Mouse (Mus musculus) embryonic facial prominence, embryonic 14.5 days (tissue): Measurements from ENCODE around the gene Zfp277. TPM values are rescaled to one million over a fixed set of nuclear protein-coding genes. Genes with fewer than 3 reads are reported as not detected.
A peak's percentile ranks its signal among the peaks of the same experiment; 100 is the strongest.

Source experiments
- ATAC-seq: fragments of 200-750 bp; cut with Nextera tagmentation; 2 replicates; pipeline ENCODE4 v1.8.0; 2017; ENCODE audit warnings: low read depth, moderate number of reproducible peaks, moderate TSS enrichment
- DNase-seq: peaks from one replicate; pipeline ENCODE4 v3.0.0-alpha.2; 2015; ENCODE audit warnings: low spot score
- H3K27ac ChIP-seq: fragments of 300-500 bp; sonication (generic); replicated peaks from 2 replicates; pipeline ENCODE4 v1.5.1; 2014; ENCODE audit warnings: low read depth, mild to moderate bottlenecking, low read length, moderate library complexity
- H3K27me3 ChIP-seq: fragments of 300-500 bp; sonication (generic); replicated peaks from 2 replicates; pipeline ENCODE4 v1.6.1; 2014; ENCODE audit warnings: low read length; ENCODE audit not compliant: control insufficient read depth, insufficient read depth
- H3K36me3 ChIP-seq: fragments of 300-500 bp; sonication (generic); 2 replicates; pipeline ENCODE4 v1.6.1; 2014; ENCODE audit warnings: low read length, mixed read lengths; ENCODE audit not compliant: control insufficient read depth, insufficient read depth
- H3K4me1 ChIP-seq: fragments of 300-500 bp; sonication (generic); 2 replicates; pipeline ENCODE4 v1.6.1; 2014; ENCODE audit warnings: antibody characterized with exemption, low read length; ENCODE audit not compliant: control insufficient read depth, insufficient read depth
- H3K4me2 ChIP-seq: fragments of 300-500 bp; sonication (generic); 2 replicates; pipeline ENCODE4 v1.6.1; 2014; ENCODE audit warnings: low read depth, mild to moderate bottlenecking, low read length, moderate library complexity, mixed read lengths
- H3K4me3 ChIP-seq: fragments of 300-500 bp; sonication (generic); 2 replicates; pipeline ENCODE4 v1.5.1; 2014; ENCODE audit warnings: low read depth, mild to moderate bottlenecking, low read length
- H3K9ac ChIP-seq: fragments of 300-500 bp; sonication (generic); 2 replicates; pipeline ENCODE4 v1.6.1; 2014; ENCODE audit warnings: low read depth, mild to moderate bottlenecking, low read length, moderate library complexity, mixed read lengths
- H3K9me3 ChIP-seq: fragments of 300-500 bp; sonication (generic); 2 replicates; pipeline ENCODE4 v1.6.1; 2016; ENCODE audit warnings: low read length; ENCODE audit not compliant: control insufficient read depth
- WGBS: fragments of 180-500 bp; shearing (Covaris S2); extraction: QIAGEN DNeasy Blood & Tissue Kit; methylation state at CpG from one replicate; pipeline ENCODE4 v1.1.7; 2014; 5-methylcytosine and 5-hydroxymethylcytosine counted together
- polyA plus RNA-seq: library from polyadenylated mRNA; unstranded; fragments of >200 nt; fragmentation: Nextera tagmentation; extraction: Ambion mirVana; gene quantifications from 2 replicates; pipeline ENCODE4 v1.2.1, GENCODE M21; 2014

Gene Zfp277
- polyA plus RNA-seq, 1 experiment from 2014 or later, result 35.7 TPM

DNA sequence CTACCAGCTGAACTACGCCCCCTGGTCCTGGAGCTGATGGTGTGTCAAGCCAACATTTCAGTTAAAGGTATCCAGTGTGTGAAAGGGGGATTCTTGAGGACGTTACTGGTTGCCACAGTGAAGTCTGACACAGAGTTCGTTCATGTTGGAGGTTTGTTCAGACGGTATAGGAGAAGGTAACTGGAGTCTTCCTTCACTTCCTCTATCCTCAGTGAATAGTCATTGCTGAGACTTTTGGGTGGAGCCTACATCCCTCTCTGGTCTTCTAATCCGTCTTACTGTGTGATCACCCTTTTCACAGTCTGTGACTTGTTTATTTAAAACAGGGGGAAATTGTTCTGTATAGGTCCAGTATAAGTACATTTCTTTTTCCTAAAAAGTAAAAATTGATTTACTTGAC, 23.3 kb upstream of the Zfp277 start:
- H3K36me3 ChIP-seq, result no peaks in the 10 kb centered on the region
- no peak overlapping the region for H3K4me2 ChIP-seq
- H3K27ac ChIP-seq, result no peak overlapping the region
- WGBS, result 68% methylated on average over 5 of the region's 5 CpGs
- DNase-seq (no peak), ATAC-seq (no peak)
- H3K4me1 ChIP-seq, result peaks cover 23% of the 10 kb centered on the region
- H3K4me3 ChIP-seq, result no peak overlapping the region
- H3K9me3 ChIP-seq, result no peaks in the 10 kb centered on the region
- H3K9ac ChIP-seq, result no peak overlapping the region
- no peaks in the 10 kb centered on the region for H3K27me3 ChIP-seq

DNA sequence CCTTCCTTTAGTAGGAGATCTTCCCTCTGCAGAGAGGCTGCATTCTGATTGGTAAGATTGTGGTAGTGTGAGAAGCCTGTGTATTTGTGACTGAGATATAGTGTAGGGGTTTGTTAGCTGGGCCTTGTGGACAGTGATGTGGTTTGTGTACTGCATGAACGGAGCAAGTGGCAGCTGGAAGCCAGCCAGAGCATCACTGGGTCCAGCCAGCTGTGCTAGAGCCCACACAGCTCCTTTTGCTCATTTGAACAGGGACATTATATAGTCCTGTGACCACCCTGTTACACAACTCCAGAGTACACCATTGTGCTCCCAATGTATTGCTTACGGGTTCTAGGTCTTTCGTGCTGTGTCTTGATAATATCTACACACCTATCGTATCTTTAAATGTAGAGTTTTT, 22.5 kb upstream of the Zfp277 start:
- H3K4me3 ChIP-seq, result no peak overlapping the region
- H3K4me1 ChIP-seq, result peaks cover 20% of the 10 kb centered on the region
- H3K27ac ChIP-seq, result no peak overlapping the region
- H3K9ac ChIP-seq, result no peak overlapping the region
- H3K4me2 ChIP-seq, result no peak overlapping the region
- no peaks in the 10 kb centered on the region for H3K27me3 ChIP-seq
- no peak for DNase-seq
- WGBS, result 79% methylated on average over 4 of the region's 4 CpGs
- ATAC-seq, result no peak
- no peaks in the 10 kb centered on the region for H3K36me3 ChIP-seq
- H3K9me3 ChIP-seq, result no peaks in the 10 kb centered on the region

DNA sequence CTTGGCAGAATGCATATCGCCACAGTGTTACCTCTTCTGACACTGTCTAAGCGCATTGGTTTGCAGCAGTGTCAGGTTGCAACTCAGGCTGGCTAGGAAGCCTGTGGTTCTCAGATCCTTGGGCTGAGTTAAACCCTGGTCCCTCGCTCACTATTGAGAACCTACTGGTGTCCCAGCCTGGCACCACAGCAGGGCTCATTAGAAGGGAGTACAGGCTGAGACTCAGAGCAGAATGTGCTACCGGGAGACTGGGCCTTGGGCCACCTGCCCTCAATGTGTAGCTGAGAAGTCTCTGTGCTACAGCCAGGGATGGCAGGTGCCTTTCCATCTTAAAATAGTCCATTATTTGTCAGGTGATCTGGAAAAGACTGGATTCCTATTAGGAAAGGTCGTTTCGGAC, 18.6 kb upstream of the Zfp277 start:
- Histone ChIP-seq H3K9ac (no peak overlapping the region), H3K27me3 (no peaks in the 10 kb centered on the region), H3K36me3 (no peaks in the 10 kb centered on the region), H3K4me1 (peaks cover 6% of the 10 kb centered on the region; the same call in 1 of the 2 replicates), H3K4me2 (no peak overlapping the region), H3K27ac (no peak overlapping the region), H3K9me3 (no peaks in the 10 kb centered on the region), H3K4me3 (no peak overlapping the region)
- 41% methylated on average over 6 of the region's 6 CpGs for WGBS
- peak; percentile 20; the same call in 1 of the 2 replicates for ATAC-seq
- DNase-seq, result no peak

DNA sequence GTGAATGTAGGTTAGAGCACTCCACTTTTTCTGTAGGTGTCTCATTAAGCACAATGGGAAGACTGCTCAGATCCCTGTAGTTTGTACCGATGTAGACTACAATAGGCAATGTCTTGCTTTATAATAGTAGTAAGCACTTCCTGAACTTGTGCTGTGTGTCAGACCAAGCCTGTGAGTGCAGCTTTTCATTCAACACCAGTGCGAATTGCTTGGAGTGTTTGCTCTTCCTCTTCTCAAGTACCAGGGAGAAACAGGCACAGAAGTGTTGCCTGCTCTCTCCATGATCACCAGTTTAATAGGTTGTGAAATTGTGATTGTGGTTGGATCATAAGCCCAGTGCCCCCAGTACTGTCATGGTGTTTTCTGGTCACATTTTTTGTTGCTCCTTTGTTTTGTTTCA, 18.1 kb upstream of the Zfp277 start:
- Histone ChIP-seq H3K27me3 (no peaks in the 10 kb centered on the region), H3K4me3 (no peak overlapping the region), H3K36me3 (no peaks in the 10 kb centered on the region), H3K27ac (no peak overlapping the region), H3K9ac (no peak overlapping the region), H3K4me1 (peaks cover 6% of the 10 kb centered on the region; the same call in 1 of the 2 replicates), H3K9me3 (no peaks in the 10 kb centered on the region), H3K4me2 (no peak overlapping the region)
- ATAC-seq, result no peak
- 66% methylated on average over 2 of the region's 2 CpGs for WGBS
- DNase-seq, result no peak

DNA sequence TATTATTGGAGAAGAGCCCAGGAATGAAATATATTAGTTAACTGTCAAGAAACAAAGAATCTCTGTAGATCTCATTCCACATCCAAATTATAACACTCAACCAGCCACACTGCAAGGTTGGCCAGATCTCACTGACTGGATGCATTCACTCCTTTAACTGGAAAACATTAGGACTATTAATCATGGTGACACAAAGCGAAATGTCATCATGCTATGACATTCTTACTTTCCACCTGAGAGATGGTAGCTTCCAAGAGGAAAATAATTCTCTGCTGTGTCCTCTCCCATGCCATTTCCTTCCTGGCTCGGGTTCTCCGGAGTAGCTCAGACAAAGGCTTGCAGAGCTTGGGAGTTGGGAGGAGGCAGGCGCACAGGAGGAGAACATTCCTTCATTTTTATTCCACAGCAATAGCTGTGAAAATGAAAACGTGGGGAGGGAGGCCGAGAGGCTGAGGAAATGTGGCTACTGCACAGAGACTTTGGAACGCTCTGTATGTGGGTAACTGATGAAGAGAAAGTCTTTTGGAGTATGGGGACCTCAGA, 17.1 kb upstream of the Zfp277 start:
- Histone ChIP-seq H3K4me3 (no peak overlapping the region), H3K9me3 (no peaks in the 10 kb centered on the region), H3K9ac (no peak overlapping the region), H3K4me1 (peaks cover 6% of the 10 kb centered on the region; the same call in 1 of the 2 replicates), H3K27ac (0 out of 2 replicates have a peak overlapping the region, but pooled peaks have one; percentile 21), H3K4me2 (no peak overlapping the region), H3K36me3 (no peaks in the 10 kb centered on the region), H3K27me3 (no peaks in the 10 kb centered on the region)
- DNase-seq, result no peak
- no peak for ATAC-seq
- WGBS, result 48% methylated on average over 7 of the region's 7 CpGs

DNA sequence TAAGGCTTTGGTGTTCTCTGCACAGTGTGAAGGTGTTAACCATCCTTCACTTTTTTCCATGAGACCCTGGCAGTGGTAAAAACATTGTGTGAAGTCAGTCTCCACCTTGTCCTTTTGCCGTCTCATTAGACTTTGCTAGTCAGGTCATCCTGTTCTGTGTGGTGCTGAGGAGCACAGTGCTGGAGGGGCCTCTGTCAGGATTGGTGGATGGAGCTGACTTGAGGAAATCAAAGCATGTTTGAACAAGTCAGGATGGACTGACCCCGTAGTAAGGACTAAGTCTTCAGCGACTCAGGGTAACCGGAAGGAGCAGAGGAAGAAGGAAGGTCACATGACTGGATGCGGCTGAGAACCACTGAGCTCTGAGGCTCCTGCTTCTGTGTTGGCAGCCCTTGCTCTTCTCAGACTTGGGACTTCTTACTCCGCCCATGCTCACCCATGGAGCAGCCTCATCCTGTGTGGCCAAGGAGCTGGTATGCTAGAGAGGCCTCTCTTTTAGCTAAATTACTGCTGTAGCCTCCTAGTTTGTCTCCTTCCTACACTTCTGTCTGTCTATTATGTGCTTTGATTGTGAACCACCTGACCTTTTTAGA, 14.1 kb upstream of the Zfp277 start:
- WGBS, result 68% methylated on average over 6 of the region's 6 CpGs
- no peak for ATAC-seq
- no peaks in the 10 kb centered on the region for H3K36me3 ChIP-seq
- H3K9ac ChIP-seq, result no peak overlapping the region
- no peak overlapping the region for H3K4me2 ChIP-seq
- 0 out of 2 replicates have a peak overlapping the region, but pooled peaks have one; percentile 16 for H3K27ac ChIP-seq
- H3K4me1 ChIP-seq, result peaks cover 6% of the 10 kb centered on the region; the same call in 1 of the 2 replicates
- H3K4me3 ChIP-seq, result no peak overlapping the region
- no peak for DNase-seq
- no peaks in the 10 kb centered on the region for H3K9me3 ChIP-seq
- no peaks in the 10 kb centered on the region for H3K27me3 ChIP-seq

DNA sequence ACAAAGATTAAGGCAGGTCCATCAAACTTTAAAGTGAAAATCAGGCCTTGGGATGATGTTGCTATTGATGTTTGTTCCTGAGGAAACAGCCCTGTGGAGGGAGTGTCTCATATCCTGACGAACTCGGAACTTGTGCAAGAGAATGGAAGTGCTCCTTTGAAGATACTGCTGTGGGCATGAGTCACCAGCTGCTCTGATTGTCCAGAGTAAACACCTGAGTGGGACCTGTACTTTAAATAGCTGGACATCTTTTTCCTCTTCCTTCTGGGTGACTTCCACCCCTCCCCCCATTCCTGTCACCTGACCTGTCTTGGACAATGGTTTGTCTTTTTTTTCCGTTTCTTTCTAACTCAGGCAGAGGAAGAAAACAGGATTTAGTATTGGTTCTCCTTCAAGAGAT, 13.3 kb upstream of the Zfp277 start:
- no peaks in the 10 kb centered on the region for H3K36me3 ChIP-seq
- no peaks in the 10 kb centered on the region for H3K27me3 ChIP-seq
- H3K27ac ChIP-seq, result no peak overlapping the region
- 0 out of 2 replicates have a peak, but pooled peaks cover 6% of the 10 kb centered on the region for H3K4me1 ChIP-seq
- ATAC-seq (no peak), DNase-seq (no peak)
- no peak overlapping the region for H3K4me3 ChIP-seq
- H3K9me3 ChIP-seq, result no peaks in the 10 kb centered on the region
- 76% methylated on average over 3 of the region's 3 CpGs for WGBS
- no peak overlapping the region for H3K4me2 ChIP-seq
- H3K9ac ChIP-seq, result no peak overlapping the region

DNA sequence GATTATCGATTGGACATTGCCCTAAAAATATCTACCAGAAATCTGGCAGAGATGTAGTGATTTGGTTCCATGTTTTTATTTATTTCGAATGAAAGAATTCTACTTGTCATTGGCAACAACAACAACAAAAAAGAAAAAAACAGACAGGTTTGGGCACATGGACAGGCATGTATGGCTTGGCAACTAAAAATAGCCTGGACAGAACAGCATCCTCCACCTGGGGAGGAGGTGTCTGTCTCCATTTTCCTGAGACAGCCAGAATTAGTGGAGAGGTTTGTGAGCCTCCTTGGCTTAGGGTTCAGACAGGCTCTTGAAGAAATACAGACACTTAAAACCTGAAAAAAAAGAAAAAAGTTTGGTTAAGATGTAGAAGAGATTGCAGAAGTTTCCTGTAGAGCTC, 10.8 kb upstream of the Zfp277 start:
- Histone ChIP-seq H3K4me3 (no peak overlapping the region), H3K36me3 (no peaks in the 10 kb centered on the region), H3K27ac (no peak overlapping the region), H3K9me3 (no peaks in the 10 kb centered on the region), H3K9ac (no peak overlapping the region), H3K4me2 (no peak overlapping the region), H3K4me1 (0 out of 2 replicates have a peak, but pooled peaks cover 3% of the 10 kb centered on the region), H3K27me3 (no peaks in the 10 kb centered on the region)
- DNase-seq, result no peak
- 90% methylated on average over 2 of the region's 2 CpGs for WGBS
- ATAC-seq, result no peak
